Mouse (Mus musculus): ENCODE data around the gene Sv2c.
A peak's percentile ranks its signal among the peaks of the same experiment; 100 is the strongest.

The Sv2c gene

GRCm38 (mm10) chr13:96073555-96073954, 58.8 kb downstream of the Sv2c start:
- peak; percentile 7 to 41 for DNase-seq (ENCODE audit: inconsistent age in 2 of 2, low spot score in 1 of 2)

- DNase-seq (ENCODE audit: inconsistent age in 2 of 2, low spot score in 1 of 2) = no peak
Measured at GRCm38 (mm10) chr13:96052755-96053154, 79.6 kb downstream of the Sv2c start.

- no peak for DNase-seq (ENCODE audit: inconsistent age in 2 of 2, low spot score in 1 of 2)
Measured at GRCm38 (mm10) chr13:96045396-96045795, 87.0 kb downstream of the Sv2c start.

GRCm38 (mm10) chr13:96040275-96041042, 91.9 kb downstream of the Sv2c start:
- no peak for DNase-seq (ENCODE audit: inconsistent age in 2 of 2, low spot score in 1 of 2)

- DNase-seq (ENCODE audit: inconsistent age in 2 of 2, low spot score in 1 of 2) = peak in 1 of 2 experiments; percentile 68
Measured at GRCm38 (mm10) chr13:96039536-96039935, 92.8 kb downstream of the Sv2c start.

GRCm38 (mm10) chr13:96030368-96031223, 101.8 kb downstream of the Sv2c start:
- DNase-seq (ENCODE audit: inconsistent age in 2 of 2, low spot score in 1 of 2) = peak; percentile 32 to 80

- no peak for DNase-seq (ENCODE audit: inconsistent age in 2 of 2, low spot score in 1 of 2)
Measured at GRCm38 (mm10) chr13:96023858-96024257, 108.5 kb downstream of the Sv2c start.

- peak in 1 of 2 experiments; percentile 34 for DNase-seq (ENCODE audit: inconsistent age in 2 of 2, low spot score in 1 of 2)
Measured at GRCm38 (mm10) chr13:96015516-96015915, 116.9 kb downstream of the Sv2c start.

- DNase-seq (ENCODE audit: inconsistent age in 2 of 2, low spot score in 1 of 2) = peak; percentile 88 to 91
Measured at GRCm38 (mm10) chr13:96010861-96011511, 121.4 kb downstream of the Sv2c start.

GRCm38 (mm10) chr13:96008975-96009374, 123.4 kb downstream of the Sv2c start:
- no peak for DNase-seq (ENCODE audit: inconsistent age in 2 of 2, low spot score in 1 of 2)

- no peak for DNase-seq (ENCODE audit: inconsistent age in 2 of 2, low spot score in 1 of 2)
Measured at GRCm38 (mm10) chr13:96008154-96008553, 124.2 kb downstream of the Sv2c start.

- no peak for DNase-seq (ENCODE audit: inconsistent age in 2 of 2, low spot score in 1 of 2)
Measured at GRCm38 (mm10) chr13:96003539-96003938, 128.8 kb downstream of the Sv2c start.

- no peak for DNase-seq (ENCODE audit: inconsistent age in 2 of 2, low spot score in 1 of 2)
Measured at GRCm38 (mm10) chr13:96002475-96002874, 129.9 kb downstream of the Sv2c start.

GRCm38 (mm10) chr13:95999396-95999795, 133.0 kb downstream of the Sv2c start:
- DNase-seq (ENCODE audit: inconsistent age in 2 of 2, low spot score in 1 of 2) = no peak

- no peak for DNase-seq (ENCODE audit: inconsistent age in 2 of 2, low spot score in 1 of 2)
Measured at GRCm38 (mm10) chr13:95997294-95997693, 135.1 kb downstream of the Sv2c start.

GRCm38 (mm10) chr13:95994705-95995703, 137.4 kb downstream of the Sv2c start:
- peak in 1 of 2 experiments; percentile 45 for DNase-seq (ENCODE audit: inconsistent age in 2 of 2, low spot score in 1 of 2)

- DNase-seq (ENCODE audit: inconsistent age in 2 of 2, low spot score in 1 of 2) = peak; percentile 56 to 77
Measured at GRCm38 (mm10) chr13:95988181-95988580, 144.2 kb downstream of the Sv2c start.

GRCm38 (mm10) chr13:95987147-95987546, 145.2 kb downstream of the Sv2c start:
- no peak for DNase-seq (ENCODE audit: inconsistent age in 2 of 2, low spot score in 1 of 2)

GRCm38 (mm10) chr13:95986375-95986774, 146.0 kb downstream of the Sv2c start:
- DNase-seq (ENCODE audit: inconsistent age in 2 of 2, low spot score in 1 of 2) = peak; percentile 42 to 74

GRCm38 (mm10) chr13:95975225-95975624, 157.2 kb downstream of the Sv2c start:
- no peak for DNase-seq (ENCODE audit: inconsistent age in 2 of 2, low spot score in 1 of 2)
